Mouse (Mus musculus) neutrophil, adult 83 days (primary cell): Measurements from ENCODE around the gene Gm10057. TPM values are rescaled to one million over a fixed set of nuclear protein-coding genes. Genes with fewer than 3 reads are reported as not detected.

Source experiments
- total RNA-seq, 2 experiments: library from RNA; stranded (reverse); gene quantifications; one replicate each; pipeline ENCODE4 v1.2.4; 2023

Gm10057 gene
- total RNA-seq, result not detected

GRCm38 (mm10) chrX:154054939-154055338, at the start of gene Gm10057:
Gm10057 (minus strand) TSS chrX:154055039.

GRCm38 (mm10) chrX:154033727-154034126, 21.1 kb downstream of the Gm10057 start, which contains the start of gene 4921511M17Rik:
4921511M17Rik (minus strand) TSS chrX:154033827.

GRCm38 (mm10) chrX:154012540-154012939, 42.3 kb downstream of the Gm10057 start, which contains the start of gene Samt1:
Samt1 (minus strand) TSS chrX:154012640.

Other genes with a start within 250 kb of the Gm10057 start
- not detected for gene Spin2c, start 222.8 kb downstream of the Gm10057 start, total RNA-seq
- gene Samt1, start 42.4 kb downstream of the Gm10057 start, total RNA-seq, result not detected
- not detected for gene 4921511M17Rik, start 21.2 kb downstream of the Gm10057 start, total RNA-seq
- gene Gm15140, start 65.6 kb upstream of the Gm10057 start, total RNA-seq, result not detected